Mouse (Mus musculus) embryo, embryonic 10.5 days (tissue): ENCODE data around the gene Synm.

Source experiments
- DNase-seq: peaks from one replicate; pipeline ENCODE4 v3.0.0-alpha.2; 2015; ENCODE audit warnings: low spot score

The Synm gene

GRCm38 (mm10) chr7:67699301-67699700 is 60.2 kb downstream of the Synm start:
- DNase-seq = no peak

- DNase-seq = no peak
These were observed 61.5 kb downstream of the Synm start for GRCm38 (mm10) chr7:67697892-67698630.

- DNase-seq = no peak
These were observed 63.6 kb downstream of the Synm start for GRCm38 (mm10) chr7:67695906-67696305.

DNA sequence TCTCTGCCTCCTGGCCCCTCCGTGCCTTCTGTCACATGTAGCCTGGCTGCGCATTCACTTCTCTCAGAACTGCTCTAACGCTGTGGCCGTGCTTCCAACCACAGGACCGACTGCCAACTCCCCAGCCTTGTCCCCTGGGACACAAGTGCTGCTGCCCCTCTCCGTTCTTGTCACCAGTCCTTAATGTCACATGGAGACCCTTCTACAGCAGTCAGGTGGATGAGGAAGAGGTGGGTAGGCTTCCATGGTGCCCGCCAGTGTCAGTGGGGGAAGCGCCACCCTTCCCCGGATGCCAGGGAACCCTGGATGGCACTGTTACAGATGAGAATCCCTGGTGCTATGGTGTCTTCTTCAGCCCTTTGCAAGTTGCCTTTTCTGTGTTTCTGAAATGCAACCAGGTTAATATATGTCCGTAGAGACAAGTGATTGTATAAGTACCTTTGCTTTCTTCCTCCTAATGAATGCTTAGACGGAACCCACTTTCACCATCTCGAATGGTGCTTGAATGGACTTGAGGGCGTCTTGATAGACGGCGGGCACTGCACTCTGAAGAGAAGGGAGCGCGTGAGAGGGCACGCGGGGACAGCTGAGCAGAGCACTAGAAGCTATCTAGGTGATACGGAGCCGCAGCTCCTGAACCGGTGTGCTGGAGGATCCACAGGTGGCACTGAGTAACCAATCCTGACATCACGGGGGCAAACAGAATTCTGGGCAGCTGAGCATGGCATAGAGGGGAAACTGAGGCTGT is 66.6 kb downstream of the Synm start:
- no peak for DNase-seq

GRCm38 (mm10) chr7:67692141-67692540 is 67.4 kb downstream of the Synm start:
- no peak for DNase-seq

GRCm38 (mm10) chr7:67691036-67691435 is 68.5 kb downstream of the Synm start:
- DNase-seq = no peak

- DNase-seq = no peak
These were observed 69.7 kb downstream of the Synm start for GRCm38 (mm10) chr7:67689793-67690192.

DNA sequence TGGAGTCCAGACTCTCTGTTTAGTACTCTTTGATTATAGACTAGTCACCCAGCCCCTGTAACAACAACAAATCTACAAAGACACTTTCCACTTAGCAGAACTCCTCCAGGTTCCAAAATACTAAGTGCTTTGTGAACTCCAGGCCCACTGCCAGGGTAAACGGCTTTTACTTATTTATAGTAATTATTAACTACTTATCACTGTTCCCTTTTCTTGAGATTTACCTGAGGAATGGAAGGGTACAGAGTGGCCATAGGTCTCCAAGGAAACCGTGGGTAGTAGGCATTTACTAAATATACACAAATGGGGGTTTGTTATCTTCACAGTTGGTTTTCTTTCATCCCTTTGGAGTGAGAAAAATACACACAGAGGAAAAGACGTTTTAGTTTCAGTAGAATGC is 71.3 kb downstream of the Synm start:
- no peak for DNase-seq

- DNase-seq = no peak
These were observed 73.0 kb downstream of the Synm start for GRCm38 (mm10) chr7:67686545-67686944.

DNA sequence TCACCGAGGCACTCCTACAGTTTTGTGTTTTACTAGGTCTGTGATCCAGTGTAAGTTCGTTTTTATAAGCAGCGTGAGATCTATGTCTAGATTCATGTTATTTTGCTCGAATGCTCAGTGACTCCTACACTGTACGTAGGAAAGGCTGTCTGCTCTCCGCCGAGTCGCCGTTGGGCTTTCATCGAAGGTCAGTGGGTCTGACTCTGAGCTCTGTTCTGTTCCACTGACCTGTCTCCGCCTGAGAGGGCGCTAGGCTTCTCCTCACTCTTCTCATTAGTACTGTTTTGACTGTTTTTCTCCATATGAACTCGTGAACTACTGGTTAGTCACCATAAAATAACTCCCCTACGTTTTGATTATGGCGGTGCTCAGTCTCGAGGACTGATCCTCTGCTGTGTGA is 76.5 kb downstream of the Synm start:
- DNase-seq = no peak

GRCm38 (mm10) chr7:67681078-67681477 is 78.5 kb downstream of the Synm start:
- DNase-seq = no peak
